8 mouse cellular contexts compared by ENCODE assay signal in genomic region chrX:60403764-60404667, GRCm38 (mm10).
DNase-seq lines count a peak whose midpoint lies in the region; ATAC-seq lines count a peak whose summit lies in the region.

No protein-coding gene starts in this region.

- peak overlapping the region; percentile 58 for H3K4me3 ChIP-seq in hindbrain, embryonic 15.5 days

- no peaks in the 10 kb centered on the region for H3K27me3 ChIP-seq in hindbrain, embryonic 15.5 days

- peak overlapping the region; percentile 63 for H3K4me2 ChIP-seq in hindbrain, embryonic 15.5 days

- peak; percentile 70 to 82 for DNase-seq in cerebellum, postnatal 25 days
- peak; percentile 8 to 26 for DNase-seq in frontal cortex, postnatal 36 days (ENCODE audit: low spot score in 2 of 2)
- DNase-seq in left cerebral cortex, postnatal 10 days (ENCODE audit: extremely low spot score in 1 of 2, low spot score in 2 of 2) = peak; percentile 3 to 79
- peak; percentile 3 to 4 for DNase-seq in right cerebral cortex, postnatal 36 days (ENCODE audit: low spot score in 2 of 2)
- DNase-seq in urinary bladder, postnatal 4 days (ENCODE audit: low spot score in 2 of 2) = peak; percentile 53 to 64

- no peaks in the 10 kb centered on the region for H3K9me3 ChIP-seq in hindbrain, embryonic 15.5 days

- no peaks in the 10 kb centered on the region for H3K36me3 ChIP-seq in hindbrain, embryonic 15.5 days

- H3K9ac ChIP-seq in hindbrain, embryonic 15.5 days = peak overlapping the region; percentile 76

- no peaks in the 10 kb centered on the region for H3K4me1 ChIP-seq in hindbrain, embryonic 15.5 days (replicated peaks)

- peak; percentile 37 for ATAC-seq in activated CD4-positive, CD25-positive, alpha-beta regulatory T cell, adult 4 months
- peak; percentile 84 for ATAC-seq in hindbrain, embryonic 15.5 days (ENCODE audit: low FRiP score, low read depth)
- ATAC-seq in megakaryocyte-erythroid progenitor cell, adult 5-6 weeks (replicated peaks; ENCODE audit: low FRiP score, low TSS enrichment, poor library complexity, severe bottlenecking) = peak; percentile 43; the same call in 1 of the 2 replicates

- intact Hi-C loops in left cerebral cortex, postnatal 10 days (cut with DNase I) = loop anchor here (5.0 to 10.0 kb wide), 3 partner anchors 379 to 1222 kb away; partner anchors contain the start of gene Fgf13

- peak overlapping the region; percentile 85 for H3K27ac ChIP-seq in hindbrain, embryonic 15.5 days (replicated peaks)

- WGBS in hindbrain, embryonic 15.5 days = 25% methylated on average over 41 of the region's 126 CpGs

Comparison
In these comparisons a context has a peak if more than half of its experiments do, and no peak if none do; other contexts are left out.
1. Peak in every context shown above with its lines: DNase-seq, ATAC-seq, H3K4me3 ChIP-seq and H3K27ac ChIP-seq.
2. DNase-seq: peak in every context shown above with its lines; median percentile 76 in cerebellum, postnatal 25 days; 58 in urinary bladder, postnatal 4 days; 41 in left cerebral cortex, postnatal 10 days; 17 in frontal cortex, postnatal 36 days; 4 in right cerebral cortex, postnatal 36 days.